Mouse (Mus musculus): Measurements from ENCODE around the gene Usp4. TPM values are rescaled to one million over a fixed set of nuclear protein-coding genes. Genes with fewer than 3 reads are reported as not detected.

The Usp4 gene
- total and polyA plus RNA-seq, 3 experiments, result 52.1 to 93.5 (median 72.8) TPM

DNA sequence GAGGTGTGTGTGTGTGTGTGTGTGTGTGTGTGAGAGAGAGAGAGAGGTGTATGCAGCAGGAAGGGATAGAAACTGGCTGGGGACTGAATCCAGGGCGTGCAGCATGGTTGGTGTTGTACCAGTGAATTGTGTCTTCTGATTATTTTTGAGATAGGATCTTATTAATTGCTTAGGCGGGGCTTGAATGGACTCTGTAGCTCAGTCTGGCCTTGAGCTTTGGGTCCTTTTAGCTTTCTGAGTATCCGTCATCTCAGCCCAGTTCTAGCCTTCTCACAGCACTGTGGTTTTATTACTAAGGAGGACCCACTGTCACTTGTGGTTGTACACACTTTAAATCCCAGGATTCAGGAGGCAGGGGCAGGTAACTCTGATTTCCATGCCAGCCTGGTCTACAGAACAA lies 4.3 kb upstream of the Usp4 start:
- H3K79me2 ChIP-seq (replicated peaks; ENCODE audit: control insufficient read depth, extremely low read depth, insufficient read depth, poor library complexity, severe bottlenecking), result peaks cover 12% of the 10 kb centered on the region
- no peak overlapping the region for H3K4me3 ChIP-seq (replicated peaks in 1 of 3; ENCODE audit: low read depth in 2 of 3, low read length in 2 of 3, poor library complexity in 1 of 3)
- DNase-seq (ENCODE audit: extremely low read depth), result no peak
- peaks cover 0 to 18% of the 10 kb centered on the region in 2 experiments for H3K36me3 ChIP-seq (replicated peaks in 1 of 2; ENCODE audit: control insufficient read depth in 1 of 2, insufficient read depth in 1 of 2, low read length in 1 of 2)
- peaks cover 14 to 41% of the 10 kb centered on the region in 2 experiments for H3K4me1 ChIP-seq (ENCODE audit: control insufficient read depth in 1 of 2, insufficient read depth in 2 of 2)
- H3K9me3 ChIP-seq (replicated peaks; ENCODE audit: low read length), result no peaks in the 10 kb centered on the region
- dilution Hi-C loops (cut with MboI; ENCODE audit: extremely low pct_ligation_motif_present, extremely low pct_unique_long_range_greater_than_20kb, low sequenced_read_pairs) (no loop called here), in situ Hi-C loops (cut with MboI; ENCODE audit: low pct_ligation_motif_present, low pct_unique_long_range_greater_than_20kb, low sequenced_read_pairs) (no loop called here)
- H3K27ac ChIP-seq (ENCODE audit: insufficient read depth, low read depth), result no peak overlapping the region
- H3K9ac ChIP-seq (ENCODE audit: insufficient read depth, low read depth), result no peak overlapping the region
- no peaks in the 10 kb centered on the region for H3K27me3 ChIP-seq (replicated peaks)
- TF ChIP-seq GABPA (IDR thresholded peaks at IDR 0.05; ENCODE audit: insufficient replicate concordance, low read depth, low read length) (no peak), CHD2 (IDR thresholded peaks at IDR 0.05; ENCODE audit: low read length) (no peak), ETS1 (conservative IDR thresholded peaks at IDR 0.05; ENCODE audit: low read depth, low read length) (no peak), USF1 (IDR thresholded peaks at IDR 0.05; ENCODE audit: low read depth, low read length) (no peak), MEF2A (IDR thresholded peaks at IDR 0.05; ENCODE audit: borderline replicate concordance, low read depth, low read length) (no peak), HCFC1 (IDR thresholded peaks at IDR 0.05; ENCODE audit: low read depth, low read length) (no peak), POLR2A (IDR thresholded peaks at IDR 0.05; ENCODE audit: low read depth, low read length) (no peak), NRF1 (IDR thresholded peaks at IDR 0.05; ENCODE audit: low read depth, low read length) (no peak), SIN3A (IDR thresholded peaks at IDR 0.05; ENCODE audit: low read length) (no peak), MAFK (IDR thresholded peaks at IDR 0.05; ENCODE audit: insufficient replicate concordance, low read length) (no peak), KAT2A (IDR thresholded peaks at IDR 0.05; ENCODE audit: insufficient replicate concordance, low read length) (no peak), JUND (conservative IDR thresholded peaks at IDR 0.05; ENCODE audit: low read depth, low read length) (no peak), JUN (IDR thresholded peaks at IDR 0.05; ENCODE audit: insufficient read depth, low read depth, low read length) (no peak), ZKSCAN1 (IDR thresholded peaks at IDR 0.05; ENCODE audit: borderline replicate concordance, low read depth, low read length) (no peak), MXI1 (IDR thresholded peaks at IDR 0.05; ENCODE audit: low read depth, low read length) (no peak), ELF1 (IDR thresholded peaks at IDR 0.05; ENCODE audit: low read depth, low read length) (no peak), TBP (conservative IDR thresholded peaks at IDR 0.05; ENCODE audit: low read depth, low read length) (no peak), SMC3 (IDR thresholded peaks at IDR 0.05; ENCODE audit: low read depth, low read length) (no peak), BHLHE40 (IDR thresholded peaks at IDR 0.05; ENCODE audit: low read depth, low read length) (no peak)
- H3K4me2 ChIP-seq (ENCODE audit: insufficient read depth, low read depth, poor library complexity, severe bottlenecking), result no peak overlapping the region

DNA sequence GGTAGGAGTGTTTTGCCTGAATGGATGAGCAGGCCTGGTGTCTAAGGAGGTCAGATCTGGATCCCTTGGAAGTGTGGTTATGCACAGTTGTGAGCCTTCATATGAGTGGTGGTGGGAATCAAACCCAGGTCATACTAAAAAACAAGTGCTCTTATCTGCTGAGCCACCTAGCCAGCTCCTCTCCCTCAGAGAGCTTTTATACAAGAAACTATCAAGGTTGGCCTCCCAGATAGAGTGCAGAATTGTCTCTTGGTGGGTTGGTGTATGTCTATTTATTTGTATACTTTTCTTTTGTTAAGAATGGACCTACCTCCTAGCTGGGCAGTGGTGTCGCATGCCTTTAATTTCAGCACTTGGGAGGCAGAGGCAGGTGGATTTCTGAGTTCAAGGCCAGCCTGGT lies 3.8 kb upstream of the Usp4 start:
- no peaks in the 10 kb centered on the region for H3K9me3 ChIP-seq (replicated peaks; ENCODE audit: low read length)
- in situ Hi-C loops (cut with MboI; ENCODE audit: low pct_ligation_motif_present, low pct_unique_long_range_greater_than_20kb, low sequenced_read_pairs), result no loop called here
- peaks cover 0 to 17% of the 10 kb centered on the region in 2 experiments for H3K36me3 ChIP-seq (replicated peaks in 1 of 2; ENCODE audit: control insufficient read depth in 1 of 2, insufficient read depth in 1 of 2, low read length in 1 of 2)
- no peak for DNase-seq (ENCODE audit: extremely low read depth)
- peaks cover 17% of the 10 kb centered on the region for H3K79me2 ChIP-seq (replicated peaks; ENCODE audit: control insufficient read depth, extremely low read depth, insufficient read depth, poor library complexity, severe bottlenecking)
- no peak overlapping the region for H3K4me2 ChIP-seq (ENCODE audit: insufficient read depth, low read depth, poor library complexity, severe bottlenecking)
- peaks cover 14 to 41% of the 10 kb centered on the region in 2 experiments for H3K4me1 ChIP-seq (ENCODE audit: control insufficient read depth in 1 of 2, insufficient read depth in 2 of 2)
- H3K9ac ChIP-seq (ENCODE audit: insufficient read depth, low read depth), result no peak overlapping the region
- H3K4me3 ChIP-seq (replicated peaks in 1 of 3; ENCODE audit: low read depth in 2 of 3, low read length in 2 of 3, poor library complexity in 1 of 3), result no peak overlapping the region
- dilution Hi-C loops (cut with MboI; ENCODE audit: extremely low pct_ligation_motif_present, extremely low pct_unique_long_range_greater_than_20kb, low sequenced_read_pairs), result no loop called here
- no peaks in the 10 kb centered on the region for H3K27me3 ChIP-seq (replicated peaks)
- no peak overlapping the region for H3K27ac ChIP-seq (ENCODE audit: insufficient read depth, low read depth)
- TF ChIP-seq SMC3 (IDR thresholded peaks at IDR 0.05; ENCODE audit: low read depth, low read length), result no peak
- TF ChIP-seq PAX5 (IDR thresholded peaks at IDR 0.05; ENCODE audit: low read length), result no peak
- no peak for TF ChIP-seq ELF1 (IDR thresholded peaks at IDR 0.05; ENCODE audit: low read depth, low read length)
- no peak for TF ChIP-seq MAZ (IDR thresholded peaks at IDR 0.05; ENCODE audit: low read depth, low read length)
- TF ChIP-seq TBP (conservative IDR thresholded peaks at IDR 0.05; ENCODE audit: low read depth, low read length), result no peak
- no peak for TF ChIP-seq MXI1 (IDR thresholded peaks at IDR 0.05; ENCODE audit: low read depth, low read length)
- TF ChIP-seq EP300 (IDR thresholded peaks at IDR 0.05; ENCODE audit: low read length), result no peak
- no peak for TF ChIP-seq POLR2A (IDR thresholded peaks at IDR 0.05; ENCODE audit: low read depth, low read length)
- no peak for TF ChIP-seq CHD1 (IDR thresholded peaks at IDR 0.05; ENCODE audit: low read depth, low read length)
- no peak for TF ChIP-seq NRF1 (IDR thresholded peaks at IDR 0.05; ENCODE audit: low read depth, low read length)
- no peak for TF ChIP-seq RAD21 (IDR thresholded peaks at IDR 0.05; ENCODE audit: low read depth, low read length)
- no peak for TF ChIP-seq GABPA (IDR thresholded peaks at IDR 0.05; ENCODE audit: insufficient replicate concordance, low read depth, low read length)
- TF ChIP-seq ETS1 (conservative IDR thresholded peaks at IDR 0.05; ENCODE audit: low read depth, low read length), result no peak
- no peak for TF ChIP-seq ZKSCAN1 (IDR thresholded peaks at IDR 0.05; ENCODE audit: borderline replicate concordance, low read depth, low read length)
- no peak for TF ChIP-seq MYC (IDR thresholded peaks at IDR 0.05; ENCODE audit: low read depth, low read length)

All from CH12.LX (cell line).